Mouse (Mus musculus): Measurements from ENCODE around the gene Gas2. TPM values are rescaled to one million over a fixed set of nuclear protein-coding genes. Genes with fewer than 3 reads are reported as not detected.
A peak's percentile ranks its signal among the peaks of the same experiment; 100 is the strongest.

Gas2 gene
- total RNA-seq, 2 experiments from 2014 or later = 12.9 to 16.4 TPM

GRCm38 (mm10) chr7:51885345-51885744 lies 23.5 kb downstream of the Gas2 start:
- no peak for DNase-seq

GRCm38 (mm10) chr7:51887678-51888567 lies 26.1 kb downstream of the Gas2 start:
- no peak for DNase-seq

GRCm38 (mm10) chr7:51889601-51890000 lies 27.8 kb downstream of the Gas2 start:
- no peak for DNase-seq

GRCm38 (mm10) chr7:51892224-51892965 lies 30.6 kb downstream of the Gas2 start:
- no peak for DNase-seq

GRCm38 (mm10) chr7:51893008-51893407 lies 31.2 kb downstream of the Gas2 start:
- DNase-seq = no peak

GRCm38 (mm10) chr7:51894133-51894801 lies 32.5 kb downstream of the Gas2 start:
- no peak for DNase-seq

- no peak for DNase-seq
Observed at GRCm38 (mm10) chr7:51894939-51895338, 33.1 kb downstream of the Gas2 start.

GRCm38 (mm10) chr7:51899066-51899465 lies 37.3 kb downstream of the Gas2 start:
- no peak for DNase-seq

- peak; percentile 13 for DNase-seq
Observed at GRCm38 (mm10) chr7:51913292-51914050, 51.7 kb downstream of the Gas2 start.

- no peak for DNase-seq
Observed at GRCm38 (mm10) chr7:51914132-51914531, 52.3 kb downstream of the Gas2 start.

GRCm38 (mm10) chr7:51928761-51929519 lies 67.1 kb downstream of the Gas2 start:
- no peak for DNase-seq

GRCm38 (mm10) chr7:51931217-51931616 lies 69.4 kb downstream of the Gas2 start:
- DNase-seq = no peak

GRCm38 (mm10) chr7:51937337-51937736 lies 75.5 kb downstream of the Gas2 start:
- DNase-seq = no peak

GRCm38 (mm10) chr7:51940461-51940860 lies 78.6 kb downstream of the Gas2 start:
- no peak for DNase-seq

- DNase-seq = no peak
Observed at GRCm38 (mm10) chr7:51955424-51956041, 93.7 kb downstream of the Gas2 start.

GRCm38 (mm10) chr7:51957766-51958165 lies 96.0 kb downstream of the Gas2 start:
- no peak for DNase-seq

GRCm38 (mm10) chr7:51960698-51961374 lies 99.0 kb downstream of the Gas2 start:
- DNase-seq = no peak

GRCm38 (mm10) chr7:51962219-51962952 lies 100.6 kb downstream of the Gas2 start:
- DNase-seq = no peak

GRCm38 (mm10) chr7:51964681-51965080 lies 102.9 kb downstream of the Gas2 start:
- no peak for DNase-seq

- no peak for DNase-seq
Observed at GRCm38 (mm10) chr7:51967581-51967980, 105.8 kb downstream of the Gas2 start.
